Mouse (Mus musculus): ENCODE results near the gene Gm10644. TPM values are rescaled to one million over a fixed set of nuclear protein-coding genes. Genes with fewer than 3 reads are reported as not detected.

The Gm10644 gene
- total and polyA plus RNA-seq, 2 experiments from 2014 or later = 0.39 to 0.60 TPM

- peak; percentile 97 for TF ChIP-seq CTCF (IDR thresholded peaks at IDR 0.05)
- Histone ChIP-seq H3K9ac (replicated peaks; ENCODE audit: low read length, poor library complexity, severe bottlenecking) (no peak overlapping the region), H3K27ac (ENCODE audit: low read depth, low read length) (no peak overlapping the region), H3K27me3 (ENCODE audit: insufficient read depth, low read length) (no peaks in the 10 kb centered on the region), H3K4me3 (ENCODE audit: low read depth, low read length) (no peak overlapping the region), H3K36me3 (ENCODE audit: insufficient read depth, low read length) (peaks cover 64% of the 10 kb centered on the region), H3K9me3 (ENCODE audit: low read length) (no peaks in the 10 kb centered on the region), H3K4me2 (ENCODE audit: low read depth, low read length, poor library complexity, severe bottlenecking) (no peak overlapping the region), H3K4me1 (ENCODE audit: insufficient read depth, low read length) (no peaks in the 10 kb centered on the region)
- WGBS = 58% methylated on average over 3 of the region's 3 CpGs
- peak; percentile 90 for DNase-seq (ENCODE audit: low spot score)
- peak; percentile 33; the same call in 1 of the 2 replicates for ATAC-seq (ENCODE audit: low FRiP score)
Measured at GRCm38 (mm10) chr8:83921558-83921957, 33.4 kb downstream of the Gm10644 start.

- Histone ChIP-seq H3K4me1 (ENCODE audit: insufficient read depth, low read length) (no peaks in the 10 kb centered on the region), H3K9me3 (ENCODE audit: low read length) (no peaks in the 10 kb centered on the region), H3K4me3 (ENCODE audit: low read depth, low read length) (no peak overlapping the region), H3K9ac (replicated peaks; ENCODE audit: low read length, poor library complexity, severe bottlenecking) (no peak overlapping the region), H3K27me3 (ENCODE audit: insufficient read depth, low read length) (no peaks in the 10 kb centered on the region), H3K36me3 (ENCODE audit: insufficient read depth, low read length) (peaks cover 31% of the 10 kb centered on the region), H3K27ac (ENCODE audit: low read depth, low read length) (no peak overlapping the region), H3K4me2 (ENCODE audit: low read depth, low read length, poor library complexity, severe bottlenecking) (no peak overlapping the region)
- 77% methylated on average over 6 of the region's 6 CpGs for WGBS
- DNase-seq (ENCODE audit: low spot score) = no peak
- no peak for ATAC-seq (ENCODE audit: low FRiP score)
- no peak for TF ChIP-seq CTCF (IDR thresholded peaks at IDR 0.05)
Measured at GRCm38 (mm10) chr8:83917566-83917965, 37.4 kb downstream of the Gm10644 start.

- Histone ChIP-seq H3K9me3 (ENCODE audit: low read length) (no peaks in the 10 kb centered on the region), H3K4me1 (ENCODE audit: insufficient read depth, low read length) (no peaks in the 10 kb centered on the region), H3K9ac (replicated peaks; ENCODE audit: low read length, poor library complexity, severe bottlenecking) (no peak overlapping the region), H3K4me2 (ENCODE audit: low read depth, low read length, poor library complexity, severe bottlenecking) (no peak overlapping the region), H3K27me3 (ENCODE audit: insufficient read depth, low read length) (no peaks in the 10 kb centered on the region), H3K36me3 (ENCODE audit: insufficient read depth, low read length) (peaks cover 21% of the 10 kb centered on the region), H3K4me3 (ENCODE audit: low read depth, low read length) (no peak overlapping the region), H3K27ac (ENCODE audit: low read depth, low read length) (no peak overlapping the region)
- TF ChIP-seq CTCF (IDR thresholded peaks at IDR 0.05) = no peak
- DNase-seq (ENCODE audit: low spot score) = no peak
- WGBS = 57% methylated on average over 5 of the region's 5 CpGs
- ATAC-seq (ENCODE audit: low FRiP score) = no peak
Measured at GRCm38 (mm10) chr8:83916015-83916414, 39.0 kb downstream of the Gm10644 start.

GRCm38 (mm10) chr8:83914860-83915259 lies 40.1 kb downstream of the Gm10644 start:
- Histone ChIP-seq H3K27me3 (ENCODE audit: insufficient read depth, low read length) (no peaks in the 10 kb centered on the region), H3K27ac (ENCODE audit: low read depth, low read length) (no peak overlapping the region), H3K36me3 (ENCODE audit: insufficient read depth, low read length) (peaks cover 13% of the 10 kb centered on the region), H3K4me3 (ENCODE audit: low read depth, low read length) (no peak overlapping the region), H3K9ac (replicated peaks; ENCODE audit: low read length, poor library complexity, severe bottlenecking) (no peak overlapping the region), H3K4me2 (ENCODE audit: low read depth, low read length, poor library complexity, severe bottlenecking) (no peak overlapping the region), H3K4me1 (ENCODE audit: insufficient read depth, low read length) (no peaks in the 10 kb centered on the region), H3K9me3 (ENCODE audit: low read length) (no peaks in the 10 kb centered on the region)
- DNase-seq (ENCODE audit: low spot score) (no peak), ATAC-seq (ENCODE audit: low FRiP score) (0 out of 2 replicates have a peak, but pooled peaks have one; percentile 2)
- WGBS = 57% methylated on average over 5 of the region's 5 CpGs
- no peak for TF ChIP-seq CTCF (IDR thresholded peaks at IDR 0.05)

GRCm38 (mm10) chr8:83914232-83914631 lies 40.8 kb downstream of the Gm10644 start:
- no peak for DNase-seq (ENCODE audit: low spot score)
- Histone ChIP-seq H3K4me2 (ENCODE audit: low read depth, low read length, poor library complexity, severe bottlenecking) (no peak overlapping the region), H3K9me3 (ENCODE audit: low read length) (no peaks in the 10 kb centered on the region), H3K4me3 (ENCODE audit: low read depth, low read length) (no peak overlapping the region), H3K27me3 (ENCODE audit: insufficient read depth, low read length) (no peaks in the 10 kb centered on the region), H3K27ac (ENCODE audit: low read depth, low read length) (no peak overlapping the region), H3K36me3 (ENCODE audit: insufficient read depth, low read length) (peaks cover 7% of the 10 kb centered on the region), H3K9ac (replicated peaks; ENCODE audit: low read length, poor library complexity, severe bottlenecking) (no peak overlapping the region), H3K4me1 (ENCODE audit: insufficient read depth, low read length) (no peaks in the 10 kb centered on the region)
- no peak for ATAC-seq (ENCODE audit: low FRiP score)
- TF ChIP-seq CTCF (IDR thresholded peaks at IDR 0.05) = no peak
- 86% methylated on average over 3 of the region's 3 CpGs for WGBS

- no peak overlapping the region for H3K4me3 ChIP-seq (ENCODE audit: low read depth, low read length)
- no peak for ATAC-seq (ENCODE audit: low FRiP score)
- no peak for TF ChIP-seq CTCF (IDR thresholded peaks at IDR 0.05)
- no peaks in the 10 kb centered on the region for H3K9me3 ChIP-seq (ENCODE audit: low read length)
- no peak overlapping the region for H3K27ac ChIP-seq (ENCODE audit: low read depth, low read length)
- H3K36me3 ChIP-seq (ENCODE audit: insufficient read depth, low read length) = 0 out of 2 replicates have a peak, but pooled peaks cover 2% of the 10 kb centered on the region
- 73% methylated on average over 5 of the region's 5 CpGs for WGBS
- H3K9ac ChIP-seq (replicated peaks; ENCODE audit: low read length, poor library complexity, severe bottlenecking) = no peak overlapping the region
- H3K27me3 ChIP-seq (ENCODE audit: insufficient read depth, low read length) = no peaks in the 10 kb centered on the region
- H3K4me1 ChIP-seq (ENCODE audit: insufficient read depth, low read length) = no peaks in the 10 kb centered on the region
- no peak overlapping the region for H3K4me2 ChIP-seq (ENCODE audit: low read depth, low read length, poor library complexity, severe bottlenecking)
- DNase-seq (ENCODE audit: low spot score) = no peak
Measured at GRCm38 (mm10) chr8:83911809-83912731, 42.9 kb downstream of the Gm10644 start.

Measured in midbrain, postnatal 0 days (tissue).